Mouse (Mus musculus) hindbrain, embryonic 11.5 days (tissue): ENCODE measurements at regions not wholly inside any gene's neighbourhood (a gene's known extent, or its start where the extent isn't known, plus 50 kb on each side); places are given as distances from the start of the nearest gene placed in this dataset.

Experiments used
- ATAC-seq: fragments of 200-750 bp; cut with Nextera tagmentation; 2 replicates; pipeline ENCODE4 v1.8.0; 2017; ENCODE audit warnings: mild to moderate bottlenecking, moderate TSS enrichment, moderate library complexity; ENCODE audit not compliant: low FRiP score
- DNase-seq: peaks from one replicate; pipeline ENCODE4 v3.0.0-alpha.2; 2015; ENCODE audit warnings: low spot score
- H3K27ac ChIP-seq: fragments of 300-500 bp; sonication (generic); 2 replicates; pipeline ENCODE4 v1.5.1; 2014; ENCODE audit warnings: mild to moderate bottlenecking, low read depth, low read length
- H3K27me3 ChIP-seq: fragments of 300-500 bp; sonication (generic); 2 replicates; pipeline ENCODE4 v1.6.1; 2014; ENCODE audit warnings: mild to moderate bottlenecking, low read length, moderate library complexity, mixed read lengths; ENCODE audit not compliant: control insufficient read depth, insufficient read depth
- H3K36me3 ChIP-seq: fragments of 300-500 bp; sonication (generic); 2 replicates; pipeline ENCODE4 v1.6.1; 2014; ENCODE audit warnings: mild to moderate bottlenecking, low read length, moderate library complexity, mixed read lengths; ENCODE audit not compliant: control insufficient read depth, insufficient read depth
- H3K4me1 ChIP-seq: fragments of 300-500 bp; sonication (generic); replicated peaks from 2 replicates; pipeline ENCODE4 v1.6.1; 2014; ENCODE audit warnings: low read length, mixed read lengths; ENCODE audit not compliant: control insufficient read depth, insufficient read depth
- H3K4me2 ChIP-seq: fragments of 300-500 bp; sonication (generic); replicated peaks from 2 replicates; pipeline ENCODE4 v1.6.1; 2014; ENCODE audit warnings: mild to moderate bottlenecking, low read depth, low read length
- H3K4me3 ChIP-seq: fragments of 300-500 bp; sonication (generic); 2 replicates; pipeline ENCODE4 v1.5.1; 2014; ENCODE audit warnings: low read depth, low read length
- H3K9ac ChIP-seq: fragments of 300-500 bp; sonication (generic); 2 replicates; pipeline ENCODE4 v1.6.1; 2014; ENCODE audit warnings: low read depth, low read length
- H3K9me3 ChIP-seq: fragments of 300-500 bp; sonication (generic); 2 replicates; pipeline ENCODE4 v1.6.1; 2016; ENCODE audit warnings: low read length; ENCODE audit not compliant: control insufficient read depth
- WGBS: fragments of 180-500 bp; shearing (Covaris S2); extraction: QIAGEN DNeasy Blood & Tissue Kit; methylation state at CpG from one replicate; pipeline ENCODE4 v1.1.7; 2014; 5-methylcytosine and 5-hydroxymethylcytosine counted together

GRCm38 (mm10) chr14:100336926-100337325 lies 52.4 kb upstream of the Klf12 start:
- Histone ChIP-seq H3K9ac (no peak overlapping the region), H3K9me3 (no peaks in the 10 kb centered on the region), H3K27me3 (no peaks in the 10 kb centered on the region), H3K4me3 (no peak overlapping the region), H3K27ac (no peak overlapping the region), H3K4me2 (no peak overlapping the region), H3K4me1 (no peaks in the 10 kb centered on the region), H3K36me3 (no peaks in the 10 kb centered on the region)
- ATAC-seq (no peak), DNase-seq (no peak)
- 71% methylated on average over 4 of the region's 4 CpGs for WGBS
